Comparison of ENCODE assay signal across 10 mouse cellular contexts in genomic region chr8:86328626-86329025, GRCm38 (mm10).
DNase-seq lines count a peak whose midpoint lies in the region; ATAC-seq and TF ChIP-seq lines count a peak whose summit lies in the region.
"Had no signal": no experiment of that assay in that cellular context is flagged by ENCODE, and none has a peak within 500 bp of the region (broad histone marks: within the 10 kb centered on the region; RNA-seq: fewer than 3 reads in every experiment).

No protein-coding gene starts in this region.

- no peaks in the 10 kb centered on the region for H3K36me3 ChIP-seq in forebrain, embryonic 10.5 days (replicated peaks)
- H3K36me3 ChIP-seq in kidney, embryonic 14.5 days (ENCODE audit: control insufficient read depth, insufficient read depth, low read length): no peaks in the 10 kb centered on the region
- H3K36me3 ChIP-seq in thymus, adult 2 months (ENCODE audit: control insufficient read depth, insufficient read depth, low read length): no peaks in the 10 kb centered on the region
- H3K36me3 ChIP-seq: embryonic facial prominence, embryonic 12.5 days; liver, embryonic 15.5 days had no signal

- no peak overlapping the region for H3K4me2 ChIP-seq in kidney, embryonic 14.5 days (replicated peaks; ENCODE audit: low read depth, low read length)
- H3K4me2 ChIP-seq: embryonic facial prominence, embryonic 12.5 days; liver, embryonic 15.5 days had no signal

- DNase-seq in 3134 (ENCODE audit: extremely low read depth, insufficient read length, low spot score): peak; percentile 13
- DNase-seq in adrenal gland, adult 18-20 months (ENCODE audit: low spot score in 2 of 2): peak; percentile 27 to 58
- DNase-seq in forebrain, embryonic 10.5 days (ENCODE audit: extremely low spot score, low spot score): peak; percentile 25
- DNase-seq in layer of hippocampus, postnatal 36 days: peak; percentile 48 to 57
- no peak for DNase-seq in natural killer cell, adult 2 months (ENCODE audit: low spot score in 2 of 2)
- DNase-seq in thymus, adult 2 months: no peak
- DNase-seq in thymus, postnatal 25 days: no peak

- H3K9me3 ChIP-seq in forebrain, embryonic 10.5 days: no peaks in the 10 kb centered on the region
- no peaks in the 10 kb centered on the region for H3K9me3 ChIP-seq in kidney, embryonic 14.5 days (ENCODE audit: control insufficient read depth, low read length)
- H3K9me3 ChIP-seq: embryonic facial prominence, embryonic 12.5 days; liver, embryonic 15.5 days had no signal

- TF ChIP-seq POLR2A in thymus, adult 2 months (IDR thresholded peaks at IDR 0.05; ENCODE audit: control insufficient read depth, extremely low read depth, insufficient read depth, low read length, poor library complexity): no peak

- no peak for ATAC-seq in kidney, embryonic 14.5 days (ENCODE audit: low FRiP score, low TSS enrichment)

- no peak overlapping the region for H3K9ac ChIP-seq in kidney, embryonic 14.5 days (ENCODE audit: low read depth, low read length)
- H3K9ac ChIP-seq: embryonic facial prominence, embryonic 12.5 days; liver, embryonic 15.5 days had no signal

- no peak overlapping the region for H3K4me3 ChIP-seq in forebrain, embryonic 10.5 days
- H3K4me3 ChIP-seq in kidney, embryonic 14.5 days (ENCODE audit: low read length): no peak overlapping the region
- H3K4me3 ChIP-seq in thymus, adult 2 months (ENCODE audit: control insufficient read depth, insufficient read depth, low read length): no peak overlapping the region
- H3K4me3 ChIP-seq: embryonic facial prominence, embryonic 12.5 days; liver, embryonic 15.5 days had no signal

- peaks cover 12% of the 10 kb centered on the region for H3K4me1 ChIP-seq in forebrain, embryonic 10.5 days
- H3K4me1 ChIP-seq in kidney, embryonic 14.5 days (ENCODE audit: control insufficient read depth, insufficient read depth, low read length): no peaks in the 10 kb centered on the region
- H3K4me1 ChIP-seq in thymus, adult 2 months (replicated peaks; ENCODE audit: control insufficient read depth, insufficient read depth, low read length): no peaks in the 10 kb centered on the region
- H3K4me1 ChIP-seq: embryonic facial prominence, embryonic 12.5 days; liver, embryonic 15.5 days had no signal

- no peak for TF ChIP-seq CTCF in thymus, adult 2 months (IDR thresholded peaks at IDR 0.05; ENCODE audit: borderline replicate concordance, control insufficient read depth, extremely low read depth, insufficient read depth, low read length, poor library complexity)

- H3K27me3 ChIP-seq in forebrain, embryonic 10.5 days (ENCODE audit: poor library complexity, severe bottlenecking): peaks cover 80% of the 10 kb centered on the region
- H3K27me3 ChIP-seq in kidney, embryonic 14.5 days (ENCODE audit: control insufficient read depth, insufficient read depth, low read length): no peaks in the 10 kb centered on the region
- H3K27me3 ChIP-seq in thymus, adult 2 months (ENCODE audit: control insufficient read depth, insufficient read depth, low read length): no peaks in the 10 kb centered on the region
- H3K27me3 ChIP-seq: embryonic facial prominence, embryonic 12.5 days; liver, embryonic 15.5 days had no signal

- 33% methylated on average over 7 of the region's 7 CpGs for WGBS in forebrain, embryonic 10.5 days
- WGBS in kidney, embryonic 14.5 days: 69% methylated on average over 7 of the region's 7 CpGs
- WGBS in thymus, adult 2 months: 86% methylated on average over 7 of the region's 7 CpGs

- 0 out of 2 replicates have a peak overlapping the region, but pooled peaks have one; percentile 1 for H3K27ac ChIP-seq in forebrain, embryonic 10.5 days
- no peak overlapping the region for H3K27ac ChIP-seq in kidney, embryonic 14.5 days (ENCODE audit: low read depth, low read length)
- H3K27ac ChIP-seq in thymus, adult 2 months (ENCODE audit: control insufficient read depth, insufficient read depth, low read length): no peak overlapping the region
- H3K27ac ChIP-seq: embryonic facial prominence, embryonic 12.5 days; liver, embryonic 15.5 days had no signal

Comparison
In these comparisons a context has a peak if more than half of its experiments do, and no peak if none do; other contexts are left out.
1. DNase-seq: peak in 3134 (single experiment), adrenal gland, adult 18-20 months (2 of 2), forebrain, embryonic 10.5 days (single experiment) and layer of hippocampus, postnatal 36 days (2 of 2); none in natural killer cell, adult 2 months (0 of 2), thymus, adult 2 months (single experiment) and thymus, postnatal 25 days (single experiment).